Mouse (Mus musculus) bone marrow macrophage, adult 2 months (primary cell): ENCODE data around the gene Coq8b. TPM values are rescaled to one million over a fixed set of nuclear protein-coding genes. Genes with fewer than 3 reads are reported as not detected.

Experiments
- H3K27ac ChIP-seq: 2 replicates; pipeline ENCODE4 v1.5.1; 2012; ENCODE audit warnings: low read depth, low read length; ENCODE audit not compliant: insufficient read depth
- H3K4me1 ChIP-seq: 2 replicates; pipeline ENCODE4 v1.6.1; 2012; ENCODE audit warnings: low read length; ENCODE audit not compliant: control insufficient read depth, insufficient read depth
- H3K4me3 ChIP-seq: 2 replicates; pipeline ENCODE4 v1.5.1; 2012; ENCODE audit warnings: mild to moderate bottlenecking, low read length, moderate library complexity; ENCODE audit not compliant: insufficient read depth
- CTCF ChIP-seq: IDR thresholded peaks from 2 replicates; pipeline ENCODE4 v1.5.1; 2012; ENCODE audit warnings: low read depth, mild to moderate bottlenecking, low read length, moderate library complexity
- POLR2A ChIP-seq: IDR thresholded peaks from 2 replicates; pipeline ENCODE4 v1.6.1; 2012; ENCODE audit warnings: mild to moderate bottlenecking, low read depth, low read length, borderline replicate concordance
- polyA plus RNA-seq: library from polyadenylated mRNA; stranded (reverse); fragments of >200 nt; gene quantifications from 2 replicates; pipeline ENCODE4 v1.2.4, GENCODE M21; 2012; ENCODE audit not compliant: missing spikeins, insufficient read depth, insufficient read length

The Coq8b gene
- 21.7 and 22.6 TPM in 2 replicates for polyA plus RNA-seq

GRCm38 (mm10) chr7:27232781-27233281 lies at the start of gene Coq8b:
Gene Coq8b (plus strand): TSS chr7:27233023.
- 0 out of 2 replicates have a peak, but pooled peaks have one; percentile 3 for TF ChIP-seq POLR2A
- TF ChIP-seq CTCF: no peak
- Histone ChIP-seq H3K27ac (peak within 1 kb of the TSS; percentile 17; the same call in 1 of the 2 replicates), H3K4me3 (peak within 1 kb of the TSS; percentile 96), H3K4me1 (peaks cover 23% of the 10 kb centered on the region)

GRCm38 (mm10) chr7:27184964-27185363 lies 47.9 kb upstream of the Coq8b start:
- TF ChIP-seq CTCF (peak; percentile 48), POLR2A (no peak)
- Histone ChIP-seq H3K4me3 (no peak overlapping the region), H3K4me1 (no peaks in the 10 kb centered on the region), H3K27ac (no peak overlapping the region)

GRCm38 (mm10) chr7:27185986-27186385 lies 46.8 kb upstream of the Coq8b start:
- TF ChIP-seq CTCF: no peak
- TF ChIP-seq POLR2A: no peak
- H3K27ac ChIP-seq: no peak overlapping the region
- H3K4me1 ChIP-seq: no peaks in the 10 kb centered on the region
- H3K4me3 ChIP-seq: no peak overlapping the region

GRCm38 (mm10) chr7:27189271-27189931 lies 43.4 kb upstream of the Coq8b start:
- no peak for TF ChIP-seq POLR2A
- TF ChIP-seq CTCF: no peak; the same call in 1 of the 2 replicates
- Histone ChIP-seq H3K4me1 (peaks cover 8% of the 10 kb centered on the region), H3K27ac (no peak overlapping the region), H3K4me3 (no peak overlapping the region)

GRCm38 (mm10) chr7:27192434-27192833 lies 40.4 kb upstream of the Coq8b start:
- TF ChIP-seq POLR2A (no peak), CTCF (no peak)
- H3K4me1 ChIP-seq: peaks cover 22% of the 10 kb centered on the region
- H3K27ac ChIP-seq: no peak overlapping the region
- no peak overlapping the region for H3K4me3 ChIP-seq

GRCm38 (mm10) chr7:27193731-27194130 lies 39.1 kb upstream of the Coq8b start:
- Histone ChIP-seq H3K4me1 (peaks cover 33% of the 10 kb centered on the region), H3K4me3 (no peak overlapping the region; the same call in 1 of the 2 replicates), H3K27ac (no peak overlapping the region)
- TF ChIP-seq CTCF: no peak
- TF ChIP-seq POLR2A: no peak

GRCm38 (mm10) chr7:27195681-27196611 lies 36.9 kb upstream of the Coq8b start, which contains the start of the genes BC024978 and Snrpa:
Gene BC024978 (plus strand): TSS chr7:27195781.
Gene Snrpa (minus strand): TSS chr7:27196271.
- TF ChIP-seq POLR2A: no peak; the same call in 1 of the 2 replicates
- TF ChIP-seq CTCF: no peak
- Histone ChIP-seq H3K4me3 (peak within 1 kb of the TSS; percentile 88), H3K27ac (peak within 1 kb of the TSS; percentile 96), H3K4me1 (peaks cover 49% of the 10 kb centered on the region)

GRCm38 (mm10) chr7:27197136-27197535 lies 35.7 kb upstream of the Coq8b start:
- TF ChIP-seq CTCF (no peak), POLR2A (no peak)
- no peak overlapping the region for H3K4me3 ChIP-seq
- H3K4me1 ChIP-seq: peaks cover 49% of the 10 kb centered on the region
- H3K27ac ChIP-seq: peak overlapping the region; percentile 95

GRCm38 (mm10) chr7:27197634-27198033 lies 35.2 kb upstream of the Coq8b start:
- TF ChIP-seq CTCF: no peak
- TF ChIP-seq POLR2A: no peak
- Histone ChIP-seq H3K4me1 (peaks cover 49% of the 10 kb centered on the region), H3K27ac (peak overlapping the region; percentile 95), H3K4me3 (no peak overlapping the region)
